Mouse (Mus musculus) liver, embryonic 13.5 days (tissue): Measurements from ENCODE around the gene Polr2e. TPM values are rescaled to one million over a fixed set of nuclear protein-coding genes. Genes with fewer than 3 reads are reported as not detected.
A peak's percentile ranks its signal among the peaks of the same experiment; 100 is the strongest.

Experiments
- ATAC-seq: fragments of 200-750 bp; cut with Nextera tagmentation; 2 replicates; pipeline ENCODE4 v1.8.0; 2017; ENCODE audit warnings: low read depth, mild to moderate bottlenecking, moderate number of reproducible peaks, moderate library complexity
- DNase-seq: peaks from one replicate; pipeline ENCODE4 v3.0.0; 2022
- H3K27ac ChIP-seq: fragments of 300-500 bp; sonication (generic); 2 replicates; pipeline ENCODE4 v1.5.1; 2015; ENCODE audit warnings: moderate library complexity, mild to moderate bottlenecking, inconsistent platforms
- H3K27me3 ChIP-seq: fragments of 300-500 bp; sonication (generic); 2 replicates; pipeline ENCODE4 v1.6.1; 2015; ENCODE audit warnings: mild to moderate bottlenecking, inconsistent platforms
- H3K36me3 ChIP-seq: fragments of 300-500 bp; sonication (generic); 2 replicates; pipeline ENCODE4 v1.6.1; 2015; ENCODE audit warnings: mild to moderate bottlenecking, inconsistent platforms
- H3K4me1 ChIP-seq: fragments of 300-500 bp; sonication (generic); replicated peaks from 2 replicates; pipeline ENCODE4 v1.6.1; 2015; ENCODE audit warnings: inconsistent platforms
- H3K4me2 ChIP-seq: fragments of 300-500 bp; sonication (generic); 2 replicates; pipeline ENCODE4 v1.6.1; 2015; ENCODE audit warnings: inconsistent platforms, mild to moderate bottlenecking, moderate library complexity
- H3K4me3 ChIP-seq: fragments of 300-500 bp; sonication (generic); replicated peaks from 2 replicates; pipeline ENCODE4 v1.5.1; 2015; ENCODE audit warnings: mild to moderate bottlenecking, inconsistent platforms
- H3K9ac ChIP-seq: fragments of 300-500 bp; sonication (generic); 2 replicates; pipeline ENCODE4 v1.6.1; 2015; ENCODE audit warnings: mild to moderate bottlenecking, inconsistent platforms
- H3K9me3 ChIP-seq: fragments of 300-500 bp; sonication (generic); replicated peaks from 2 replicates; pipeline ENCODE4 v1.6.1; 2016; ENCODE audit warnings: inconsistent platforms
- WGBS: fragments of 180-500 bp; shearing (Covaris S2); methylation state at CpG from one replicate; pipeline ENCODE4 v1.1.7; 2015; ENCODE audit not compliant: insufficient replicate concordance; 5-methylcytosine and 5-hydroxymethylcytosine counted together
- polyA plus RNA-seq: library from polyadenylated mRNA; unstranded; fragments of >200 nt; fragmentation: Nextera tagmentation; extraction: Ambion mirVana; gene quantifications from 2 replicates; pipeline ENCODE4 v1.2.1, GENCODE M21; 2015

Gene Polr2e
- polyA plus RNA-seq, 1 experiment from 2014 or later: 120 TPM

DNA sequence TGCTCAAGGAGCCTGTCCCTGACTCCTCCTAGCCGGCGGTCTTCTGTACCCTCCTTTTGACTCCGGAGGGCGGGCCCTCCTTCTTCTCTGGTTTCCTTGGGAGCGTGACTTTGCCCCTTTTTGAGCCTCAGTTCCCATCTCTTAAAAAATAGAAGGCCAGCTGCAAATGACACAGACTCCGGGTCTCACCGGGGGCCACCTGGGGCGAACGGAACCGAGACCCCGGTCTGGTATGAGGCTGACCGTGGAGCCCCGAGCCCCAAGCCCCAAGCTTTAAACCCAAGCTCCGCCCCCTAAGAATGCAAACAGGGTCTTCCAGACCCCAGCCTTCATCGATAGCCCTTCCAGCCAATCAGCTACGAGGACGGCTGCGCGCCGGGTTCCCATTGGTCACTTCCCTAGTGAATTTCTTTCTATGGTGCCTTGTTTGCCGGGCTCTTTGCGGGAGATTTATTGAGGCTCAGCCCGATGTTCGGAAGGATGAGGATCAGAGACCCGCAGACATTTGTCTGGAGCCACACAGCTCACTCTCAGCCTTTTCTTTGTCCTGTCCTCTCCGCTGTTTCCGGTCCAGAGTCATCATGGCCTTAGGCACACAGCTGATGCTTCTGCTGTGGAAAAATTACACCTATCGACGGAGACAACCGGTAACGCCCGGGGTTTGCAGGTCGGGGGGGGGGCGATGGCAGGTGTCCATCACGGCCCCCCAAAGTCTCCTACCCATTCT, 42.4 kb downstream of the Polr2e start:
- H3K36me3 ChIP-seq: peaks cover 61% of the 10 kb centered on the region
- H3K4me2 ChIP-seq: peak overlapping the region; percentile 85
- ATAC-seq (peak; percentile 77), DNase-seq (peak; percentile 83)
- H3K4me3 ChIP-seq: peak overlapping the region; percentile 72
- H3K27me3 ChIP-seq: peaks cover 5% of the 10 kb centered on the region; the same call in 1 of the 2 replicates
- H3K27ac ChIP-seq: peak overlapping the region; percentile 95
- peaks cover under 1% of the 10 kb centered on the region; the same call in 1 of the 2 replicates for H3K9me3 ChIP-seq
- WGBS: under 1% methylated on average over 35 of the region's 35 CpGs
- H3K9ac ChIP-seq: peak overlapping the region; percentile 84
- H3K4me1 ChIP-seq: peaks cover 76% of the 10 kb centered on the region

DNA sequence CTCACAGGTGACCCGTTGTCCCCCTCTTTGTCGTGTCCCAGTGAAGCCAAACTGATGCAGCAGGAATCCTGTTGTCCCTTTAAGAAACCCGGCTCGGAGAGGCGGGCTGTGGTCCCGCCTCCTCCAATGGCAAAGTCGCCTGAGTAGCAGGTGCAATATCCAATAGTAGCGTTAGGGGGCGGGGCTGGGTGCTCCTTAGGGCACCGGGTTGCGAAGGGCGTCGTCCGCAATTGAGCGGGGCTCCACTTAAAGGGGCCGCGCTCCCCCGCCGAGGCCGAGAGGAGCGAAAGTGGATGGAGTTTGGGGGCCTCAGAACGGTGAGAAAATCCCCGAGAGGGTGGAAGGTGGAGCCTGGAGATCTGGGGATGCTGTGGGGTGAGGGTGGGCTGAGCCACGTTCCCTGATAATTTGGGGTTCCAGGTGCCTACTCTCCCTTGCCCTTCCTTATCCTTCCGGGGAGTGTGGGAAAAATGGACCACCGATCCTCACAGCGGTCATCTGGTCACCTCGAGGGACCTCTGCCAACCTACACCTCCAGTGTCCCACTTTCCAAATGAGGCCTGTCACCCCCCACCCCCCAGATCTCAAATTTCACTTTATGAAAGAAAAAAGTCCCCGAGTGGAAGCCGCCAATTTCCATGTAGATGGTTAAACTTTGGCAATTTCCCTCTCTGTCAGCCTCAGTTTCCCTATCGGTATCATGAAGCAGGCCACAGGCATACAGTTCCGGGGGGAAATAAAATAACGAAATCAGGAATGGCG, 43.1 kb downstream of the Polr2e start, which contains the start of gene Abca7:
Gene Abca7, plus strand, starts transcription at position 223 of the 762 bp plus-strand sequence.
- ATAC-seq: peak; percentile 84
- Histone ChIP-seq H3K27me3 (no peaks in the 10 kb centered on the region), H3K4me2 (peak within 1 kb of the TSS; percentile 85), H3K9me3 (peaks cover 8% of the 10 kb centered on the region; the same call in 1 of the 2 replicates), H3K36me3 (peaks cover 61% of the 10 kb centered on the region), H3K9ac (peak within 1 kb of the TSS; percentile 84), H3K4me1 (peaks cover 69% of the 10 kb centered on the region), H3K27ac (peak within 1 kb of the TSS; percentile 95), H3K4me3 (peak within 1 kb of the TSS; percentile 72)
- DNase-seq: peak; percentile 95
- WGBS: under 1% methylated on average over 34 of the region's 34 CpGs

DNA sequence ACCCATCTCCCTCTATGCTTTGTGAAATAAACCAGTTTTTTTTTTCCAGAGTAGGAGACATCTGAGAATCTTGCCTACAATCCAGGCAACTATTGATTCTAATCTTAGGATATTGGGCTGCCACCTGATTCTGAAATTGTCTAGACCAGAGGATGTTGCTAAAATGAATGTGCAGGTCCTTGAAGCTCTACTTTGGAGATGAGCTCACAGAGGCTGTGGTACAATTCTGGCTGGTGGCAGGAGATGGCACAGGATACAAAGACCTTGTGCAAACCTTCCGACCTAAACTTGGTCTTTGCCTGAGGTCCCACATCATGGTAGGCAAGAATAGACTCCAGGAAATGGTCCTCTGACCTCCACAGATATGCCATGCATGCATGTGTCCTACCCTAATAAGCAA, 44.0 kb downstream of the Polr2e start:
- 34% methylated on average over 1 of the region's 1 CpGs for WGBS
- Histone ChIP-seq H3K36me3 (peaks cover 60% of the 10 kb centered on the region), H3K4me3 (0 out of 2 replicates have a peak overlapping the region, but pooled peaks have one; percentile 72), H3K27me3 (0 out of 2 replicates have a peak, but pooled peaks cover 3% of the 10 kb centered on the region), H3K4me1 (peaks cover 67% of the 10 kb centered on the region), H3K27ac (peak overlapping the region; percentile 60), H3K4me2 (peak overlapping the region; percentile 15; the same call in 1 of the 2 replicates), H3K9me3 (peaks cover 8% of the 10 kb centered on the region; the same call in 1 of the 2 replicates), H3K9ac (no peak overlapping the region)
- DNase-seq (no peak), ATAC-seq (no peak)

DNA sequence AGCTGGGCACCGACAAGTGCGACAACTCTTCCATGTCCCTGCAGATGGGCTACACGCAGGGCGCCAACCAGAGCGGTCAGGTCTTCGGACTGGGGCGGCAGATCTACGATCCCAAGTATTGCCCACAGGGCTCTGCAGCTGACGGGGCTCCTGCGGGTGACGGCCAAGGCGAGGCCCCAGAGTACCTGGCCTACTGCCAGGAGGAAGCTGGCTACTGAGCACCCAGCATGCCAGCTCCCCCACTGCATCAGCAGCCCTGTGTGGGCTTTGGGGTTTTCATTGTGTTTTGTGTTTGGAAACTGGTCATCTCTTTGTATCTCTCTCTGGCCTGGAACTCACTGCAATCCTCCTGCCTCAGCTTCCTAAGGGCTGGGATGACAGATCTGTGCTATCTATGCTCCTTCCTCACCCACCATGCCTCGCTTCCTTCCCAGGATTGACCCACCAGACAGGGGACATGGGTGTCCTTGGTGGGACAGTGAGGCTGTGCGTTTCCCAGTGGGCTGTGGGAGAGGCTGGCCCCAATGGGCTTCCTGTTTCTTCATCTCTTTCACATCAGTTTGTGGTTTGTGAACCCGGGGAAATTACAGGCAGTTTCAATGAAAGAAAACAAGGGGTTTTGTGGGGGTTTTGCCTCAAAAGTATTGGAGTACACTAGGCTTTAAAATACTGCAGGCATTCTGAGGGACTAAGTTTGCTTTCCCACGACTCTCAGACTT, 45.0 kb downstream of the Polr2e start:
- H3K9me3 ChIP-seq: peaks cover 8% of the 10 kb centered on the region; the same call in 1 of the 2 replicates
- H3K9ac ChIP-seq: 0 out of 2 replicates have a peak overlapping the region, but pooled peaks have one; percentile 20
- H3K27ac ChIP-seq: peak overlapping the region; percentile 60
- H3K36me3 ChIP-seq: peaks cover 49% of the 10 kb centered on the region
- 64% methylated on average over 16 of the region's 16 CpGs for WGBS
- H3K4me1 ChIP-seq: peaks cover 63% of the 10 kb centered on the region
- DNase-seq (no peak), ATAC-seq (no peak)
- H3K27me3 ChIP-seq: peaks cover 10% of the 10 kb centered on the region
- no peak overlapping the region for H3K4me3 ChIP-seq
- H3K4me2 ChIP-seq: no peak overlapping the region

DNA sequence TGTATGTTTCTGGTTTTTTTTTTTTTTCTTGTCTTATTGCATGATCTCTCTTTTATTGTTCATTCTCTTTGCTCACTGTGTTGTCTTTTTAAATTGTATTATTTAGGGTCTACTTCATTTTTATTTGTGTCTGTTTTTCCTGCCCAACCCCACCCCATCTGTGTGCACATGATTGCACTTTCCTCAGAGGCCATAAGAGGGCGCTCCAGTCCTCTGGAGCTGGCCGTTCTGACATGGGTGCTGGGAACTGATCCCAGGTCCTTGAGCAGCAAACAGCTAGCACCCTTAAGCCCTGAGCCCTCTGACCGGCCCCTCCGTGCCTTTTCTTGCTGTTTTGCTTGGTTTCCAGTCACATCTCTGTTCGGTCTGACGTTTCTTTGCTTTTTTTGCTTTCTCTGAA, 48.0 kb downstream of the Polr2e start:
- H3K4me1 ChIP-seq: peaks cover 71% of the 10 kb centered on the region
- no peak overlapping the region for H3K4me3 ChIP-seq
- no peak overlapping the region for H3K27ac ChIP-seq
- H3K27me3 ChIP-seq: peaks cover 34% of the 10 kb centered on the region
- H3K9me3 ChIP-seq: peaks cover 8% of the 10 kb centered on the region; the same call in 1 of the 2 replicates
- no peak for ATAC-seq
- WGBS: 82% methylated on average over 6 of the region's 6 CpGs
- peaks cover 35% of the 10 kb centered on the region for H3K36me3 ChIP-seq
- DNase-seq: no peak
- H3K9ac ChIP-seq: no peak overlapping the region
- H3K4me2 ChIP-seq: no peak overlapping the region

DNA sequence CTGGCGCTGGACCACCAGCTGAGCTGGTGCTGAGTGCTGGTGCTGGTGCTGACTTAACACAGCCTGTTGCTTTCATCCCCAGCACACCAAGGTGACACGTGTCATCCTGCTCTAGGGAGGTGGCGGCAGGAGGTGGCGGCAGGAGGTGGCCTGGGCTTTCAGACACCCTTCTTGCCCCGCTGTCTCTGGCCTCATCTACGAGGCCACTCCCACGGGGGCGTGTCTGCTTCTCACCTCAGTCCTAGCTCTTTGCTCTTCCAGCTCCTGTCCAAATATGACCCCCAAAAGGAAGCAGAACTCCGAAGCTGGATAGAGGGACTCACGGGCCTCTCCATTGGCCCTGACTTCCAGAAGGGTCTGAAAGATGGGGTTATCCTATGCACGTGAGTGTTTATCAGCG, 48.5 kb downstream of the Polr2e start:
- peaks cover 8% of the 10 kb centered on the region; the same call in 1 of the 2 replicates for H3K9me3 ChIP-seq
- no peak overlapping the region for H3K4me3 ChIP-seq
- no peak overlapping the region for H3K27ac ChIP-seq
- peaks cover 75% of the 10 kb centered on the region for H3K4me1 ChIP-seq
- peaks cover 35% of the 10 kb centered on the region for H3K36me3 ChIP-seq
- DNase-seq (no peak), ATAC-seq (no peak)
- H3K9ac ChIP-seq: no peak overlapping the region
- peaks cover 34% of the 10 kb centered on the region for H3K27me3 ChIP-seq
- 67% methylated on average over 12 of the region's 12 CpGs for WGBS
- H3K4me2 ChIP-seq: peak overlapping the region; percentile 8; the same call in 1 of the 2 replicates

DNA sequence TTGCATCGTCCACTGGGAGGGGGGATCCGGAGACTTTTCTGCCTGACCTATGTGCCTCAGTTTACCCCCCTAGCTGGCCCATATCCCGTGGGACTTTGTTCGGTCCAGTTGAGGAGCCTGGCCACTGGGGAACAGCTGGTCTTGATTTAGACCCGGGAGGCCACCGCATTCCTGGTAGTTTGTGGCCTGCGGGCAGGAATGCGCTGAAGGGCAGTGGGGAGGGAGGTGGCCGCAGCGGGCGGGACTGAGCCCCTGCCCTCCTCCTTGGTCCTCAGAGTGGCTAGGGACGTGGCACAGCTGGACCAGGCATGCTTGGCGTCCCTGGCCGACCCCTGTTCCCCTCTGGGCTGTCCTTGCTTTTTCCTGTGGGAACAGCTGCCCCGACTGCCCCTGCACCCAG, 49.7 kb downstream of the Polr2e start:
- peaks cover 70% of the 10 kb centered on the region for H3K4me1 ChIP-seq

DNA sequence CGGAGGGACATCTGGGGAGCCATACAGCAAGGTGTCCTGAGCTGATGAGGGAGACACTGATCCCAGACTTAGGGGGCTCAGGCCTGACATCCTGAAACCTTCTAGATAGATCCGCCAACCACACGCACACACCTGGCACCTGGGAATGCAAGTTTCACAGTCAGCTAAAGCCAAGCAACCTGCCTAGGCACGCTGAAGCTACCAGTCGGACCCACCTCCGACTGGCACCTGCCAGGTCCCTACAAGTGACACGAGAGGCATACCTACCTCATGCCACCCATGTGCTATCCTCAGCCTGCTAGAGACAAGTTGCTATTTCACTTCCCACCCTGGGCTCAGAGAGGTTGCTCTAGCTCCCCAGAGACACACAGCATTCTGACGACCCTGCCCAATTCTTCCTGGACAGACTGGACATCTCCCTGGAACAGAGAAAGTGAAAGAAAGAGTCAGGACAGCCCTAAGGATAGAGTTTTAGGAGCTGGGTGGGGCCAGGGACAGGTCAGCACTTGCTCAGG, 50.3 kb downstream of the Polr2e start:
- H3K4me2 ChIP-seq: peak overlapping the region; percentile 94
- peaks cover 65% of the 10 kb centered on the region for H3K4me1 ChIP-seq
- peak overlapping the region; percentile 89 for H3K4me3 ChIP-seq
- H3K36me3 ChIP-seq: peaks cover 34% of the 10 kb centered on the region
- DNase-seq (no peak), ATAC-seq (no peak)
- 0 out of 2 replicates have a peak overlapping the region, but pooled peaks have one; percentile 38 for H3K27ac ChIP-seq
- peaks cover 8% of the 10 kb centered on the region; the same call in 1 of the 2 replicates for H3K9me3 ChIP-seq
- H3K9ac ChIP-seq: peak overlapping the region; percentile 73
- 37% methylated on average over 8 of the region's 8 CpGs for WGBS
- peaks cover 34% of the 10 kb centered on the region for H3K27me3 ChIP-seq

More for the DNA sequence above, 49.7 kb downstream of the Polr2e start:
- peaks cover 34% of the 10 kb centered on the region for H3K27me3 ChIP-seq
- H3K4me3 ChIP-seq: peak overlapping the region; percentile 89
- H3K9me3 ChIP-seq: peaks cover 8% of the 10 kb centered on the region; the same call in 1 of the 2 replicates
- H3K36me3 ChIP-seq: peaks cover 35% of the 10 kb centered on the region
- 53% methylated on average over 15 of the region's 15 CpGs for WGBS
- peak overlapping the region; percentile 73; the same call in 1 of the 2 replicates for H3K9ac ChIP-seq
- H3K27ac ChIP-seq: 0 out of 2 replicates have a peak overlapping the region, but pooled peaks have one; percentile 18
- DNase-seq (no peak), ATAC-seq (no peak)
- H3K4me2 ChIP-seq: peak overlapping the region; percentile 94

DNA sequence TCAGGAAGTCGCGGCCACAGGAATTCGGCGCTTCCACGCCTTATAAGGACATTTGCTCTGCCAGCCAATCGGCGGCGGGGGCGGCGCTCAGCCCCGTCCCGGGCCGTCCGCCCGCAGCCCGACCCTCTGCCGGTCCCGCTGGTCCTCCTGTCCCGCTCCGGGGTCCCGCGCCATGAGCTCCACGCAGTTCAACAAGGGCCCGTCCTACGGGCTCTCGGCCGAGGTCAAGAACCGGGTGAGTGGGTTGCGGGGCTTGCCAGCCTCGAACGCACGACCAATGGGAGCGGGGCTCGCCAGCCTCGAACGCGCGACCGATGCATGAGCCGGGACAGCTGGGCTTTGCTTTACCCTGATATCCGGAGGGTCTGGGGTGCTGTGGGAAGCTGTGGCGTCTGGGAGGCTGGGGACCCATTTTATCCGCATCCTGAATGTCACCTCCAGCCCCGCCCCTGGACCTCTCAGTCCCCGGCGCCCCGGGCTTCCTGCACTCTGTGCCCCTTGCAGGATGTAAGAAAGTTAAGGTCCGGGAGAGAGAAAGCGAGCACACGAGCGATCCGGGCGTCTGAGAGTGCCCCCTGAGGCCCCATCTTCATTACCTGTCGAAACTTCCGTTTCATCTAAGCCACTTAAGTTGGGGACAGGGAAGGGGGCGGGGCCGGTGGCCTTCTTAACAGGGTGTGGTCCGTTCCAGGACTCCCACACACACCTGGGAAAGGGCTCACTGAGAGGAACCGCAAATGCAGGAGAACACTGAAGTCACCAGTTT, 50.9 kb downstream of the Polr2e start, which contains the start of gene Cnn2:
Gene Cnn2, plus strand, starts transcription at position 79 of the 766 bp plus-strand sequence.
- DNase-seq: no peak
- peak within 1 kb of the TSS; percentile 99 for H3K27ac ChIP-seq
- WGBS: under 1% methylated on average over 59 of the region's 59 CpGs
- H3K4me3 ChIP-seq: peak within 1 kb of the TSS; percentile 89
- H3K36me3 ChIP-seq: peaks cover 29% of the 10 kb centered on the region
- H3K4me2 ChIP-seq: peak within 1 kb of the TSS; percentile 94
- H3K9me3 ChIP-seq: peaks cover 8% of the 10 kb centered on the region; the same call in 1 of the 2 replicates
- peaks cover 60% of the 10 kb centered on the region for H3K4me1 ChIP-seq
- H3K9ac ChIP-seq: peak within 1 kb of the TSS; percentile 73
- H3K27me3 ChIP-seq: peaks cover 34% of the 10 kb centered on the region
- ATAC-seq: no peak
